Mouse (Mus musculus) spleen, adult 18-20 months (tissue): Measurements from ENCODE around the gene Metrn.

Source experiments
- DNase-seq, 2 experiments: peaks; one replicate each; pipeline ENCODE4 v3.0.0; 2022; ENCODE audit warnings: mixed read lengths in 2 of 2

Gene Metrn

GRCm38 (mm10) chr17:25796951-25797369 lies at the start of gene Metrn:
Gene Metrn, minus strand, starts transcription at chr17:25797136.
- peak; percentile 74 to 89 for DNase-seq

GRCm38 (mm10) chr17:25844396-25844901 lies 47.5 kb upstream of the Metrn start, which contains the start of gene Rhot2:
Gene Rhot2, minus strand, starts transcription at chr17:25844851.
- DNase-seq, result peak; percentile 91 to 94

GRCm38 (mm10) chr17:25843636-25844395 lies 46.9 kb upstream of the Metrn start:
- DNase-seq, result no peak

GRCm38 (mm10) chr17:25843122-25843521 lies 46.2 kb upstream of the Metrn start:
- no peak for DNase-seq

- no peak for DNase-seq
These were observed 45.6 kb upstream of the Metrn start for GRCm38 (mm10) chr17:25842509-25842908.

GRCm38 (mm10) chr17:25841117-25841880 lies 44.4 kb upstream of the Metrn start, which contains the start of gene Gm20683:
Gene Gm20683, minus strand, starts transcription at chr17:25841763.
- DNase-seq, result no peak

- DNase-seq, result no peak
These were observed 43.6 kb upstream of the Metrn start for GRCm38 (mm10) chr17:25840519-25840918.

GRCm38 (mm10) chr17:25839455-25840235 lies 42.7 kb upstream of the Metrn start:
- no peak for DNase-seq

- no peak for DNase-seq
These were observed 42.0 kb upstream of the Metrn start for GRCm38 (mm10) chr17:25838904-25839303.

- no peak for DNase-seq
These were observed 40.6 kb upstream of the Metrn start for GRCm38 (mm10) chr17:25837533-25837932.

GRCm38 (mm10) chr17:25837076-25837410 lies 40.1 kb upstream of the Metrn start, which contains the start of gene Rhbdl1:
Gene Rhbdl1, minus strand, starts transcription at chr17:25837295.
- DNase-seq, result peak in 1 of 2 experiments; percentile 34

GRCm38 (mm10) chr17:25836397-25837075 lies 39.6 kb upstream of the Metrn start:
- no peak for DNase-seq

- no peak for DNase-seq
These were observed 38.9 kb upstream of the Metrn start for GRCm38 (mm10) chr17:25835816-25836215.

GRCm38 (mm10) chr17:25835301-25835700 lies 38.4 kb upstream of the Metrn start:
- no peak for DNase-seq

GRCm38 (mm10) chr17:25834595-25835222 lies 37.8 kb upstream of the Metrn start:
- no peak for DNase-seq

- no peak for DNase-seq
These were observed 37.1 kb upstream of the Metrn start for GRCm38 (mm10) chr17:25833961-25834594.

GRCm38 (mm10) chr17:25833291-25833663 lies 36.3 kb upstream of the Metrn start, which contains the start of gene Stub1:
Gene Stub1, minus strand, starts transcription at chr17:25833404.
- DNase-seq, result peak; percentile 64 to 71

- DNase-seq, result peak; percentile 98 to 99
These were observed 35.7 kb upstream of the Metrn start for GRCm38 (mm10) chr17:25832436-25833290.

- DNase-seq, result no peak
These were observed 34.7 kb upstream of the Metrn start for GRCm38 (mm10) chr17:25831451-25832281.
